Mouse (Mus musculus): ENCODE data around the gene Zmynd10.

- TF ChIP-seq CTCF (IDR thresholded peaks at IDR 0.05; ENCODE audit: low read depth, low read length) (no peak), POLR2A (IDR thresholded peaks at IDR 0.05; ENCODE audit: extremely low read depth, insufficient read depth, low read length) (no peak)
Observed at GRCm38 (mm10) chr9:107542721-107543120, 4.4 kb upstream of the Zmynd10 start.
